1 mouse cellular context compared by ENCODE assay signal in genomic region chr9:58544879-58545324, GRCm38 (mm10).
TF ChIP-seq lines count a peak whose summit lies in the region.

No protein-coding gene starts in this region.

TF ChIP-seq in CH12.LX, 34 proteins besides CTCF, POLR2A, EP300 and RAD21 (continued from another document):
- no peak for TF ChIP-seq CHD2 (IDR thresholded peaks at IDR 0.05; ENCODE audit: low read length)
TF ChIP-seq in CH12.LX: peak in this region for 5.
